Mouse (Mus musculus) layer of hippocampus, adult 18-20 months (tissue): ENCODE data around the gene Nudt17. TPM values are rescaled to one million over a fixed set of nuclear protein-coding genes. Genes with fewer than 3 reads are reported as not detected.
A peak's percentile ranks its signal among the peaks of the same experiment; 100 is the strongest.
"Not testable (repeated sequence)": the region's sequence is repeated elsewhere in the genome, so short reads cannot be mapped to it uniquely, and the experiment has no call there.

ENCODE experiments used
- DNase-seq, 2 experiments: peaks; one replicate each; pipeline ENCODE4 v3.0.0; 2022; ENCODE audit warnings: low spot score in 2 of 2
- total RNA-seq, 2 experiments: library from RNA; stranded (reverse); gene quantifications; 2 replicates each; pipeline ENCODE4 v1.2.3; 2021

The Nudt17 gene
- total RNA-seq, 2 experiments from 2014 or later: 11.4 to 17.9 TPM

DNA sequence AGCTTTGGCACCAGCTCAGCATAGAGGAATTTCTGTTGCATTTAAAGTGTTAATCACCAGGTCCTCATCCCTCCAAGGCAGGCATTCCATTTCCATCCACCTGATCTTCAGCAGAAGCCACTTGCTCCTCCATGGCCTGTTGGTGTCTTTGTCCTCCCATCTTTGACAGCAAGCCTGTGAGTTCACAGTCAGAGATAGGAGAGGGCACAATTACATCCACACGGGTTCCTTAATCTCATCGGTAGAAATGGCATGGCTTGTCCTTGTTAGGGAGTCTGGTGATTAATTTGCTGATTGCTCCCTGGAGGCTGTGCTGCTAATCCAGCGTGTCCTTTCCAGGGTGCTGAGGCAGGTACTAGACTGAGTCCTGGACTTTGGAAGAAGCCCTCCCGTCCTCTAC is 34.8 kb downstream of the Nudt17 start:
- no peak for DNase-seq

DNA sequence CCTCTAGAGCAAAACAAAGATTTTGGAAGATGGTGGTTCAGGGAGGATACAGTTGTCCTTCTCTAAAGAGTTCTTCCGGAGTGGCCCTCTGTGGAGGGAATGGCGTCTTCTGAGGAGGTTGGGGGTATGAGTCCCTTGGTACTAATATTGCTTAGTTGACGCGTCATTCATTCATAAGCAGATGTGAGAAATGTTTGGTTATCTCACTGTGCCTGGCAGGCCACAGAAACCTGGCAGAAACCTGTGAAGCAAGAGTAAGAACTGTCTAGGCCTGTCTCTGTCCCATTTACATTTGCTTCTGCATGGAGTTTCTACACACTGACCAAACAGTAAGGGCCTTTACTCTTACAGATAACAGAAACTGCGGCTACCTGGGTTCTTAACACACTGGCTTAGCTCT is 36.8 kb downstream of the Nudt17 start:
- DNase-seq: no peak

DNA sequence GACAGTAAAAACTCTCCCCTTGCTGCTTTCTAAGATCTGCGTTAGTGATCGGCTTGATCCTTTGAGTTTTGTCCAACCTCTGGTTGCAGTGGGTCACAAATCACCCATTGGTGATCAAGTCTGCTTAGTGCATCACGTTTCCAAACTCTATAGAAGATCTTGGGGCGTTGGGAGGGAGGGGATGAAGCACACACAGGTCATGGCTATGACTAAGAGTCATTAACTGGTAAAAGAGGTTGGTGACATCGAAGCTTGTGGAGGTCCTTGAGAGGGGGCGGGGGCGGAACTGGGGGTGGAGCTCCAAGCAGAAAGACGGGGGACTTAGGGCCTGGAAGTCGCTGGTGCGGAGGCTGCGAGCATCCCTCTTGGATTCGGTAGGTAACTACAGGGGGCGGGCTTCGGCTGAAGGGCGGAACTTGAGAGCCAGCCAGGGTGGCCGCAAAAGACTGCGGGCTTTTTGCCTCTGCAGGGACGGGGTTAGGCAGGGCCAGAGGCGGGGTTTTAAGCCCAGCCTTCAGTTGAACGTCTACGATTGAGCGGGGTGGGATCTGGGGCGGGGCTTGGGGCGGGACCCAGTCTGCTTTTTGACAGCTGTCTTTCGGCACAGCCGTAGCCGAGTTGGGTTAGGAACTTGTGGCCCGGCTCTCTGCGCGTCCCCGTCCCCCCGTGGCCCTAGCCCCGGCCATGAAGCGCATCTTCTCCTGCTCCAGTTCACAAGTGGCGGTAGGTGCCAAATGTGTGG is 38.5 kb downstream of the Nudt17 start, which contains the start of gene Ankrd35:
Ankrd35 (plus strand) TSS at position 405 of the 742 bp plus-strand sequence.
- peak; percentile 50 to 70 for DNase-seq

GRCm38 (mm10) chr3:96668424-96669067 is 39.8 kb downstream of the Nudt17 start:
- no peak for DNase-seq

GRCm38 (mm10) chr3:96667316-96667715 is 41.0 kb downstream of the Nudt17 start:
- DNase-seq: no peak

- no peak for DNase-seq
Measured at GRCm38 (mm10) chr3:96666916-96667315, 41.4 kb downstream of the Nudt17 start.

GRCm38 (mm10) chr3:96665732-96666363 is 42.5 kb downstream of the Nudt17 start:
- DNase-seq: not testable (repeated sequence)

GRCm38 (mm10) chr3:96663432-96664239 is 44.7 kb downstream of the Nudt17 start:
- DNase-seq: peak; percentile 83 to 94

DNA sequence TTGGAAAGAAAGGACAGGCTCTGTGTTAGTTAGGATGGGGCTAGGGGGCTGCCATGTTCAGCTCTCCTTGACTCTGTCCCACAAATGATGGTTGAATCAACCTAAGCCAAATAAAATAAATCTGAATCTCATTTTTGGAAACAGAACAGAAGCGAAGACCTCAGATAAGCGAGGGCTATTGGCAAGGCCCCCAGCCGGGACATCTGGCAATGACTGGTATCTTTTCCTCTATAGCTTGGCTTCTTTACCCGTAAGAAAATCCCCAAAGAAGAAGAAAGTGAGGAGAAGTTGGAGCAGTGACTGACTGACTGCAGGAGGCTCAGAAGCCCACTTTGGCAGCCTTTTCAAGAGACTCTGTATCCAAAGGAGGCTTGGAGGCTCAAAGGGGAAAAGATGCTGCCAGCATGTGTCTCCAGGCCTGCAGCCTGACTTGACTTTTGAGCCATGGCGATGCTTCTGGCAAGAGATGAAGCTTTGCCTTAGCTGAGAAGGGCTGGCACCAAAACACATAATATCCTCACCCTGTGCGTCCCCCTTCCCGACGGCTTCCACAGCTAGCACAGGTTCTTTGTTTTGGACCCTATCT is 45.5 kb downstream of the Nudt17 start:
- no peak for DNase-seq

GRCm38 (mm10) chr3:96660901-96661300 is 47.5 kb downstream of the Nudt17 start:
- no peak for DNase-seq

Other genes with a start within 250 kb of the Nudt17 start
- gene Hfe2, start 183.4 kb downstream of the Nudt17 start, total RNA-seq: under 1 TPM; 0.25 to 0.30 TPM
- 10 to 100 TPM; 28.1 to 34.8 TPM for gene Txnip, start 150.6 kb downstream of the Nudt17 start, total RNA-seq
- gene Gm16253, start 131.6 kb downstream of the Nudt17 start, total RNA-seq: not detected
- 10 to 100 TPM; 28.7 to 31.6 TPM for gene Polr3gl, start 114.4 kb downstream of the Nudt17 start, total RNA-seq
- gene Ankrd34a, start 111.9 kb downstream of the Nudt17 start, total RNA-seq: 10 to 100 TPM; 55.7 to 56.8 TPM
- gene Lix1l, start 107.4 kb downstream of the Nudt17 start, total RNA-seq: 10 to 100 TPM; 30.9 to 33.0 TPM
- 10 to 100 TPM; 48.7 to 52.2 TPM for gene Rbm8a, start 78.6 kb downstream of the Nudt17 start, total RNA-seq
- 10 to 100 TPM; 53.0 to 54.2 TPM for gene Pex11b, start 73.2 kb downstream of the Nudt17 start, total RNA-seq
- under 1 TPM; 0.66 to 0.74 TPM for gene Gm42957, start 73.1 kb downstream of the Nudt17 start, total RNA-seq
- 1 to 10 TPM; 2.3 to 3.1 TPM for gene Itga10, start 63.0 kb downstream of the Nudt17 start, total RNA-seq
- gene Ankrd35, start 38.4 kb downstream of the Nudt17 start, total RNA-seq: 1 to 10 TPM; 5.5 to 6.9 TPM
- 10 to 100 TPM; 28.9 to 31.5 TPM for gene Pias3, start 12.2 kb downstream of the Nudt17 start, total RNA-seq
- 10 to 100 TPM; 20.7 to 22.5 TPM for gene Polr3c, start 19.1 kb upstream of the Nudt17 start, total RNA-seq
- gene Rnf115, start 19.1 kb upstream of the Nudt17 start, total RNA-seq: 10 to 100 TPM; 61.6 to 62.0 TPM
- under 1 TPM; 0.46 to 0.50 TPM for gene Pdzk1, start 120.7 kb upstream of the Nudt17 start, total RNA-seq
- not detected for gene Cd160, start 120.8 kb upstream of the Nudt17 start, total RNA-seq
- gene Gja5, start 196.1 kb upstream of the Nudt17 start, total RNA-seq: under 1 TPM; 0.53 to 0.69 TPM
- 10 to 100 TPM; 42.7 to 43.4 TPM for gene Gpr89, start 196.8 kb upstream of the Nudt17 start, total RNA-seq
- not detected for gene Gja8, start 217.5 kb upstream of the Nudt17 start, total RNA-seq